Mouse (Mus musculus) activated CD4-positive, CD25-positive, alpha-beta regulatory T cell, adult 4 months (primary cell): ENCODE measurements around the gene Gsdma2. TPM values are rescaled to one million over a fixed set of nuclear protein-coding genes. Genes with fewer than 3 reads are reported as not detected.
"Not testable (repeated sequence)": the region's sequence is repeated elsewhere in the genome, so short reads cannot be mapped to it uniquely, and the experiment has no call there.

Source experiments
- ATAC-seq: one replicate; pipeline ENCODE4 v1.8.0; 2017
- polyA plus RNA-seq, 2 experiments: library from polyadenylated mRNA; unstranded; fragments of 100-300 nt; shearing (Covaris generic); gene quantifications; one replicate each; pipeline ENCODE4 v1.2.1; 2017

The Gsdma2 gene
- polyA plus RNA-seq, 2 experiments from 2014 or later: not detected

DNA sequence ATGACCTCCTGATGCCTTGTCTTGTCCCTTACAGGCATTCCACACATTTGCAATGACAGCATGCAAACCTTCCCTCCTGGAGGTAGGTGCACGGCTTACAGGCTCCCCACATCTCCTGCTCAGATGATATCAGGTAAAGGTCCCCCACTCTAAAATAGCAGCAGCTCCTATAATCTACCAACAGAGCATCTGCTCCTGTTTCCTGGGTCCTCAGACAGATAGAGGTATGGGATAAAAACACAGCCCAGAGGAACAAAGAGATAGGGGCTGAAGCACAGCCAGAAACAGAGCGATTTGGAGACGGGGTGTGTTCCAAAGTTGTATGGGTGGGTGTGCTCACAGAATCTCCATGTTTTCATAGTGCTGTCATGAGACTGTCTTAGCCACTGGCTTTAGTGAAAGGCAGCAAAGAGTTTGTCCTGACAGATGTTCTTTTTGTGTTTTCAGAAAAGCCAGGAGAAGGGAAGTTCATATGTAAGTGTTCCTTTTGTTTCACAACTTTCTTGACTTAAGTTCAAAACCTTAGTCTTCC lies 24.8 kb downstream of the Gsdma2 start:
- ATAC-seq: no peak

DNA sequence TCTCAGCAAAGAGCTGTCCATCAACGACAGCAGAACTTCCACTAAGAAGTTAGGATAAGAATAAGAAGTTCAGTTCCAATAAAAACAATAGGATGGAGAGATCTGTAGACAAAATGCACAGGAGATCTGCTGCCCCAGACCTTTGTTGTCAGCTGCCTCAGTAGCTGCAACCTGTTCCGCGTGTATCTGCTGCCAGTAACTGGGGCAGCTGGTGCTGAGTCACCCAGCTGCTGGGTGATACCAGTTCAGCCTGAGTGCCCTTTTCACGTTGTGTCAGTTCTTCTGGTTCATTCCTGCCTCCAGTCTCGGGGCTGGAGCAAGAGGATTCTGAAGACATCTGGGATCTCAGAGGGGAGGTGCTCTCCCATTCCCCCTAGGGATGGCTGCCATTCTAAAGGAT lies 25.3 kb downstream of the Gsdma2 start:
- ATAC-seq: no peak

DNA sequence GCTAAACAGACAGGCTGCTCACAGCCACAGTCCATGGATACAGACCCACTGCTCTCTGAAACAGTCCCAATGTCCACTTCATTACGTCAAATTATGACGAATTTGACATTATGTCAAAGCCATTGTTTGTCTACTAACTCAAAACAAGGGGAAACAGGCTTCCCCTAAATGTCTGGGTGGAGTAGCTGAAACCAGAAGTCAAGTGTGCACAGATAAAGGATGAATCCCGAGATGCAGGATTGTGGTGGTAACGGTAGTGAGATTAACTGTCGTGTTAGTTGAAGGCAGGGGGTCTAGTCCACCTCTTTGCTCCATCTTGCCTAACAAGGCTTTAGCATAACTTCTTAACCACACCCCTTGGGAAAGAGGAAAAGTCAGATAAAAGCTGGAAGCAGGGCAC lies 25.9 kb downstream of the Gsdma2 start:
- no peak for ATAC-seq

DNA sequence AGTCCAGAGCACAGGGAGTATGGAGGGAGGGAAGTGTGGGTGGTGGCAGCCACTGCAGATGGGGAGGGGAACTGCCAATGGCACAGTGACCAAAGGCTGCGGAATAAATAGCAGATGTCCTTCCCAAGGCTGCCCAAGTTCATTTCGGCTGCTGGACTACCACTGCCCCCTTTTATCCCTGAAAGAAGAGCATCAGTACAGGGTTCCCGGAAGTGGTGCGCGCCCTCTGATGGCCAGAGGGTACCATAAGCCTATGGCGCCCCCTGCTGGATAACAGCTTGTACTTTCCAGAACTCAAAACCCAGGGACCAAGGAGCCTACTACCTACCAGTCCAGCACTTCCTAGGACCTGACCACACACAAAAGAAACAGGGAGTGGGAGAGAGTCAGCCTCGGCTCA lies 26.6 kb downstream of the Gsdma2 start:
- peak; percentile 75 for ATAC-seq

DNA sequence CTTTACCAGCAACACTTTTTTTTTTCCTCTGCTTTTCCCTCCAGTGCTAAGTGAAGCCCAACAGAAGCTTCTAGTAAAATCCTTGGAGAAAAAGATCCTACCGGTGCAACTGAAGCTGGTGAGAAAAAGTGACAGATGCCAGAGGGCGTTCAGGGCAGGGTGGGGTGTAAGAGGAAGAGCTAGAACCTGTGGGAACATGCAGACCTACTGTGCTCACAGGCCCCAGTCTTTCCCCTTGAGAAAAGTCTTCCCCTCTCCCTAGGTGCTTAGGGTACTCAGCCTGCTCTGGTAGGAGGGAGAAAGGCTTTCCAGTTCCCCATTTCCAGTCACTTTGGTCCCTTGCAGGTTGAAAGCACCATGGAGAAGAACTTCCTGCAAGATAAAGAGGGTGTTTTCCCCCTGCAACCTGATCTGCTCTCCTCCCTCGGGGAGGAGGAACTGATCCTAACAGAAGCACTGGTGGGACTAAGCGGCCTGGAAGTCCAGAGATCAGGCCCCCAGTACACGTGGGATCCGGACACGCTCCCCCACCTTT lies 29.3 kb downstream of the Gsdma2 start:
- no peak for ATAC-seq

DNA sequence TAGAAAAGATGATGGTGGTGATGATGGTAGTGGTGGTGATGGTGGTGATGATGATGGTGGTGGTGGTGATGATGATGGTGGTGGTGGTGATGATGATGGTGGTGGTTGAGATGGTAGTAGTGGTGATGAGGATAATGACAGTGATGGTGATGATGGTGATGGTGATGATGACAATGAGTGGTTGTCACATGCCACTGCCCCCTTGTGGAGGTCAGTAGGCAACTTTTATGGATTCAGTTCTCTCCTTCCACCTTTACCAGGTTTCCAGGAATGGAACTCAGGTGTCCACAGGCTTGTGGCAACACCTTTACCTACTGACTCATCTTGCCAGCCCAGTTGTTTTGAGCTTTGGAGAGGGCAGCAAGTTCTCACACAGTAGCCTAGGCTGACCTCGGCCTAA lies 33.5 kb downstream of the Gsdma2 start:
- ATAC-seq: no peak

DNA sequence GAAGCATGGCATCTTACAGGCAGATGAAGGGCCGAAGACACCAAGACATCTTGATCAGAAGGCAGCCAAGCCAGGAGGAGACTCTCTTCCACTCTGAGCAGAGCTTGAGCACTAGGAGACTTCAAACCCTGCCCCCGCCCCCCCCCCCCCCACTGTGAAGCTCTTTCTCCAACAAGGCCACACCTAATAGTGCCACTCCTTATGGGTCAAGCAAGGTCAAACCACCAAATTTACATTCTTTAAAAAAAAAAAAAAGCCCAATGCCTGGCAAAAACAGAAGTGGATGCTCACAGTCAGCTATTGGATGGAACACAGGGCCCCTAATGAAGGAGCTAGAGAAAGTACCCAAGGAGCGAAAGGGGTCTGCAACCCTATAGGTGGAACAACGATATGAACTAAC lies 34.0 kb downstream of the Gsdma2 start:
- not testable (repeated sequence) for ATAC-seq

DNA sequence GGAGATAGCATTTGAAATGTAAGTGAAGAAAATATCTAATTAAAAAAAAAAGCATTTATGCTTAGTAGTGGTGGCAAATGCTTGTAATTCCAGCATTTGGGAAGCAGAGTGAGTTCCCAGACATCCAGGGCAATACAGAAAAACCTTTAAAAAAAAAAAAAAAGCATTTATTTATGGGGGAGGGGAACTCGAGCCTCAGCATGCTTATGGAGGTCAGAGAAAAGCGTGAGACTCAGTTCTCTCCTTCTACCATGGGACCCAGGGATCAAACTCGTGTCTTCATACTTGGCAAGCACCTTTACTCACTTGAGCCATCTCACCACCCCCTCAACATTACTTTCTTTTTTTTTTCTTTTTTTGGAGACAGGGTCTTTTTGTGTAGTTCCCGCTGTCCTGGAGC lies 34.6 kb downstream of the Gsdma2 start:
- no peak for ATAC-seq

DNA sequence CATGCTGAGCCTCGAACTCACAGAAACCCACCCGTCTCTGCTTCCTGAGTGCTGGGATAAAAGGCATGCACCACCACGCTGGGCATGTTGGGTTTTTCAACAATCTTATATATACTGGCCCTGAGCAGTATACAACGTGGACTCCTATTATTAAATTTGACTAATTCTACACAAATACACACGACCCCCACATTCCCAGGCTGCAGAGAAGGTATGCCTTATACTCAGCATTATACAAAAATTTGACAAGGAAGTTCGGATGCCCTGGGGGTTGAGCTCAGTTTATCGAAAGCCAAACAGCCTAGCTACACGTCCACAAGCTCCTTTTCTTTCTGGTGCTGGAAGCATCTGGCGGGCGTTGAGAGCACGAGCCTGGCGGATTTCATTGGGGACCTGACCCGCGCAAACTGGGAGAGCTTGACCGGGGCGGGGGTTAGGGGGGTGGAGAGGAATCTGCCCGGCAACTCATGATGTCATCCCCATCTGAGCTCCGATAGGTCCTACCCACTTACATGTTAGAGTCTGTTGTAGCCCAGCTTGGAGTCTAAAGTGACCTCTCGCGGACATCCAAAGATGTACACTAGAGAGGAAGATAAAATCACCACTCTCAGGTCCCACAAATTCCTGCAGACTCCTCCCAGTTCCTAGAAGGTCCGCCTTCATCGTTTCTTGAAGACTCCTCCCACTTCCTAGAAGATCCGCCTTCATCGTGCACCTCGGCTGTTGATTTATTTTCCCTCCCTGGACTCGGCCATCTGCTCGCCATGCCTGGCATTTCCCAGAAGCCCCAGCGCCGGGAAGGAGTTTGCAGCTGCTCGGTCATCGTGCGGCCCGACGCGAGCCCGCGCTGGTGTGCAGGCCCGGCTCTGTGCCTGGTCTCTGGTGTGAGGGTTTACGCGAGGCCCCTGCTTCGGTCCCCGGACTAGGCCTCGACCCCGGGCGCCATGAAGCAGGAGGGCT lies 35.5 kb downstream of the Gsdma2 start, which contains the start of gene Psmd3:
TSS of gene Psmd3 (plus strand) at position 769 of the 960 bp plus-strand sequence.
- ATAC-seq: peak; percentile 88

DNA sequence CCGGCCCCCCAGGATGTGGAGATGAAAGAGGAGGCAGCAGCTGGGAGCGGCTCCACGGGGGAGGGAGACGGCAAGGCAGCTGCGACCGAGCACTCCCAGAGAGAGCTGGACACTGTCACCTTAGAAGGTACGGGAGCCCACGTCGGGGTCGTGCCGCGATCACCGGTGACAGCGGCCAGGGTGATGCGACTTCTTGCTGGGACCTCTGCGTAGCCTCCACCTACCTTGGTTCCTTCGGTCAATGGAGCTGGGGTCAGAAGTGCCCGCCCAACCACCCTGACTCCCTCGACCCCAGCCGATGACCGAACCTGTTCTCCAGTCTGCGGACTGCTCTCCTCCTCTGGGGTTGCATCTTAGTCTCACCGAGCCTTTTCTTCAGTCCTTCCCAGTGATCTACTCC lies 36.3 kb downstream of the Gsdma2 start:
- no peak for ATAC-seq

DNA sequence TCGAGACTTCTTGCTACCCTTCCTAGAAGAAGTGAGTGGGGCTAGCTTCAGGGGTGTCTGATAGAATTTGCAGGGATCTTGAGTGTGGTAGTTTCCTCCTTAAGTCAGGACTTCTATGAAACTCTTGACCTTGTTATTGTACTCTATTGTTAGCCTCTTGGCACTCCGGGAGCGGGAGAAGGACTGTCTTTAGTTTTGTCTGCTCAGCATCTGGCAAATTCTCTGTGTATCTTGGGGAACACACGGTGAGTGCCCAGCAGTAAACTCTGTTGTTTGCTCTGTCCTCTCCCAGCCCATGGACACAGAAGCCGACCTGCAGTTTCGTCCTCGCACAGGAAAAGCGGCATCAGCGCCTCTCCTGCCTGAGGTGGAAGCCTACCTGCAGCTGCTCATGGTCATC lies 39.1 kb downstream of the Gsdma2 start:
- ATAC-seq: no peak

DNA sequence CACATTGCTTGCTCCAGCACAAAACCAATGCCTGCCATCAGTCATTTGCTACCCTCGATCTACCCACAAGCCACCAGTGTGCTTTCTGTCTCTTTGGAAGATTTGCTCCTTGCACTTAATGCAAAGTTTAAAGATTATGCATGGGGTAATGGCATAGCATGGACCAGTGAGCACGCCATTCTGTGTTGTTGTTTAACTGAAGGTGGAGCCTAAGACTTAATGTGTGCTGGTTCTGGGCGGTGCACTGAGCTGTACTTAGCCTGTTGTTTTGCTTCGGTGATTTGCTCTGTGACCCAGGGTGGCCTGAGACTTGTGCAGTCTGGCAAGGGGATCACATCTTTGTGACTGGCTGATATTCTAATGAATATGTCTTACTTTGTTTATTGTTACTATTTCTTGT lies 40.4 kb downstream of the Gsdma2 start:
- no peak for ATAC-seq

DNA sequence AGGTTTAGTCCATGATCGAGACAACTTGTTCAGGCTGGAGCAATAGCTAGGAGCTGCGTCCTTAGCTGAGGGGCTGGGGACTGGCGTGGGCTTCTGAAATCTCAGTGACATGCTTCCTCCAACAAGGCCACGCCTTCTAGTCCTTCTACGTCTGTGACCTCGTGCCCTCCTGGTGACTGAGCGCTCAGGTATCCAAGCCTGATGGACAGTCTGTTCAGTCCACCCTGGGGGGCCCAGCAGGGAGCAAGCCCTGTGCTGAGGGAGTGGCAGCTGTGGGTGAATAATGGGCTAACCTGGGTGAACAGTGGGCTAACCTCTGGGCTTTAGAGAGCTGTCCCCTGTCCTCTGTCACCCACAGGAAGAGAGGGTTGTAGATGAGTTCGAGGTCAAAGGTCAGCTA lies 41.5 kb downstream of the Gsdma2 start:
- no peak for ATAC-seq

DNA sequence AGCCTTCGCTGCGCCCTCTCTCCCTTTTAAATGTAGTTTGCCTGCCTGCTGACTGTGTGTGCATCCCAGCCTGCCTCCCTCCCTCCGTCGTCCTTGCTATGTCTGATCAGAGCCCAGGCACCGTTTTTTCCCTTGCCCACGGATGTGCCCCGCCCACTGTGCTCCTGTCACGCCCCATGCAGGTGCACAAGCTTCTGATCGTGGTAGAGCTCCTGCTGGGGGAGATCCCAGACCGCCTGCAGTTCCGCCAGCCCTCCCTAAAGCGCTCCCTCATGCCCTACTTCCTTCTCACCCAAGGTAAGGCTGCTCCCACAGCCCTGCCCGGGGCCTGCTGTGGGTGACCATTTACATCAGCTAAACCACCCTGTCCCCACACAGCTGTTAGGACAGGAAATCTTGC lies 46.6 kb downstream of the Gsdma2 start:
- ATAC-seq: no peak

DNA sequence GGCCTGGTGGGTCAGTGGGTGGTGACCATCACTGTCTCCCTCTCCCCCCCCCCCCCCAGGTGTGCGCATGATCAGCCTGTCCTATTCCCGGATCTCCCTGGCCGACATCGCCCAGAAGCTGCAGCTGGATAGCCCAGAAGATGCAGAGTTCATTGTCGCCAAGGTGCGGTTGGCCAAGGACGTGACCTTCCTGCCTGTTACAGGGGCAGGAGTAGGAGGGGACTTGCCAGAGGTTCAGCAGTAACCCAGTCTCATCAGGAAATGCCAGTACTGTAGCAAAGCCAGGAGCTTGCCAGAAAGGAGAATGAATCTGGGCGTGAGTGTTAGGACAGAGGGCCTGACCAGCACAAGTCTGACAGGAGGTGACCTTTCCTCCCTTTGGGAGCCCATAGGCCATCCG lies 47.2 kb downstream of the Gsdma2 start:
- ATAC-seq: no peak

DNA sequence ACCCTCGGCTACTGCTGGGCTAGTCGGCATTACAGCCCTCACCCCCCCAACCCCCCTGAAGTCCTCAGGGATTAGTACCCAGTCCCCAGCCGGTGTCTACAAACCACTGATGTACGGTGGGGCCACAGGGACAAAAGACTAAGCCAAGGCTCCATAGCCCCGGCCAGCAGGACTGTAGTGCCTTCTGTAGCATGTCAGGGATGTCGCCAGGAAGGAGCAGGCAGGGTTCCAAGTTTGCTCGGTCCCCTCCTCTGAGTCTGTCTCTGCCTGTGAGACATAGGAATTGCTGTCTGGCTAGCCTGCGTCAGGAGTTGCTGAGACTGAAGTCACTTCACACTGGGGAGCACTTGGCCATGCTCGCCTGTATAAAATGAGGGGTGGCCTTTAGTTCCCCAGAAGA lies 47.7 kb downstream of the Gsdma2 start:
- ATAC-seq: no peak

DNA sequence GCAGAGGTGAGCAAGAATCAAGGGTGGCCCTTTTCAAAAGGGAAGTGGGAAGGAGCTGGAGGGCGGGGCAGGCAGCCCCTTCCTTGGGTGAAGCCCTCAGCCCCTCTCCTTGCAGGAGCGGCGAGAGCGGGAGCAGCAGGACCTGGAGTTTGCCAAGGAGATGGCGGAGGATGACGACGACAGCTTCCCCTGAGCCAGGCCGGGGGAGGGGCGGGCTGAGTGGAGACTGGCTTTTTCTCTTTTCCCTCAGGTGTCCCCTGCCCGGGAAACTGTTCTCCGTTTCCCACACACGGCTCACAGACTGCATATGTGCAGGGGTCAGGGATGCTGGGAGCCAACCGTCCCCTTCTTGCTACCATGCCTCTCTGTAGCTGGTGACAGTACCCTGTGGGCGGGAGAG lies 48.8 kb downstream of the Gsdma2 start:
- ATAC-seq: no peak

DNA sequence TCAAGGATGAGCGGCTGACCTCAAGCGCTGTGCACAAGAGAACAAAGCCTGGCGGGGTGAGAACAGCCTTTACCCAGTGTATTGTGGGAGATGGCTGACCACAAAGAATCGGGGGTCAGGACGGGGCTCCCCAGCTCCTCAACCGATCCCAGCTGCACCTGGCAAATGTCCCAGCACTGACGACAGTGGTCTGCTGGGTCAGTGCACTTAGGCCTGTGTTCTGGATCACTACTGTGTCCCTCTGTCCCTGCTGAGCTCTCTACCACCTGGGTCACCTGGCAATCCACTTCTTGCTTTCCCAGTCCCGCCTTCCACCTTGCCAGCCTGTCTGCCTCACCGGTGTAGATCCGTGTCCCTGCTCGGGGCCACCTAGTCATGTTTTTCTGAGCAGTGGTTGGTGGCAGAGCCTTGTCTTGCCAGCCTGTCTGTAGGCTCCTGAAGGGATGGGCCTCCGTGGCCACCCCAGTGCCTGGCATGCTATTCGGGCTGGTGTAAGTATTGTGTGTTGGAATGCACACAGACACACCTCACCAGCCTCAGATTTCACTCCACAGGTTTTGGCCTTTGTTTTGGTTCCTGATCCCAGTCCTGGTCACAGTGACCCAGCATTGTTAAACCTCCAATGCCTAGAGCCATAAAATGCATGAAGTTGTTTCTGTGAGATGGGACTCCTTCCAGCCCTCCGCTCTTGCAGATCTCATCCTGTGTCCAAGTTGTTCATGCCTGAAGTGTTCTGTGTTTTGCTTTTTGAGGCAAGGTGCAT lies 50.1 kb downstream of the Gsdma2 start:
- no peak for ATAC-seq

DNA sequence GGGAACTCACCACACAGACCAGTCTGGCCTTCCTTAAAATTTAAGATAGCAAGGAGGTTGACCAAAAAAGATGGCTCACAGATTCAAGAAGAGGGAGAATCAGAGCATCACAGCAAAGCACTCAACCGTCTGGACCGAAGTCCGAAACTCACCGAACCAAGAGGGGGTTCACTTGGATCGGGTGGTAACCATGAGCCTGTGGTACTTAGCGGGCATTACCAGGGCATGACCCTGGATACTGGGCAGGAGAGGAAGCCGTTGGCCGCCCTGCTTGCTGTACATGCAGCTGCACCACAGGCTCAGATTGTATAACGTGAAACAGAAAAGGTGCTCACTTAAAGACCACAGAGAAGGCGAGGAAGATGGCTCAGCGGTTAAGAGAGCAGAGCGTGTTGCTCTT lies 50.7 kb downstream of the Gsdma2 start:
- ATAC-seq: no peak

DNA sequence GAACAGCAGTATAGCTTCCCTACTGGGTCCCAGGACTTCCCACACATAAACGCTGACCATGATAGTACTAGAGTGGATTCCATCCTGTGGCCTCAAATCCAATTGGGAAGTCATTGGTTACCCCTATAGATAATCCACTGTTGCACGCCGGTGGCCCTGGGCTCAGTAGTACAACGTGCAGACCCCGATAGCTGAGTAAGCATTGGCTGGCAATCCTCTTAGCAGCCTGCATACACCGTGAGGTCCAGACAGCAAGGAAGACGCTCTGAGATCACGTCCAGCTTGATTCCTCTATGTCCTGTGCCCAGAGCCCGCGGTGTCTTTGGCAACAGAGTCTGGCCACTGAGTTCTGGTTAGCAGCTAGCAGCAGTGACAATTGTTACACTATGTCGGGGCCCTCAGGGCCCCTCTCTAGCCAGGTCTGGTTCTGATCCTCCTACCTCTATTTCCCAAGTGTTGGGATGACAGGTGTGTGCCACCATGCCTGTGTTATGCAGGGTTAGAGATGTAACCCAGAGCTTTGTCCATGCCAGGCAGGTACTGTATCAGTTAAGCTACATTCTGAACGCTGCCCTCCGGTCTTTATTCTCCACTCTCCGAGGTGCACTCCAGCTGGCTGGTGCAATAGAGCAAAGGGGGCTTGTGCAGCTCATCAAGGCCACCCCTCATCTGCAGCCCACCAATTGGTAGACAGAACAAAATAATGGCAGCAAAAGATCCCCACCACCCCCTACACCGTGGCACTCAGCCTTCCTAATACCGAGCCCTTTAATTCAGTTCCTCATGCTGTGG lies 52.5 kb downstream of the Gsdma2 start:
- no peak for ATAC-seq

DNA sequence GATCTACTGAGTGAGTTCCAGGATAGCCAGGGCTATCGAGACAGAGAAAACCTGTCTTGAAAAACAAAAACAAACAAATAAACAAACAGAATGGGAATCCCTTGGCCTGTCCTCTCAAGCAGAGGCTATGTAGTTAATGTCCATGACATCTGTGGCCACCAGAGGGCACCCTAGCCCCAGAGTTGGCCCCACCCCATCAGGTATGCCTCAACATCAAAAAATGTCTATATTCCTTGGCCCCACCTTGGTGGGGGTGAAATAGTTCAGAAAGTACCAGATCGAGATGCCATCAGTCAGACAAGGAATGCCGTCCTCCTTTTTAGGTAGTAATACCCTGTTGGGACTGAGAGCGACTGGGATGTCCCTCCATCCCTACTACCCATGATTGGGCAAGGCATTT lies 53.4 kb downstream of the Gsdma2 start:
- peak; percentile 43 for ATAC-seq

DNA sequence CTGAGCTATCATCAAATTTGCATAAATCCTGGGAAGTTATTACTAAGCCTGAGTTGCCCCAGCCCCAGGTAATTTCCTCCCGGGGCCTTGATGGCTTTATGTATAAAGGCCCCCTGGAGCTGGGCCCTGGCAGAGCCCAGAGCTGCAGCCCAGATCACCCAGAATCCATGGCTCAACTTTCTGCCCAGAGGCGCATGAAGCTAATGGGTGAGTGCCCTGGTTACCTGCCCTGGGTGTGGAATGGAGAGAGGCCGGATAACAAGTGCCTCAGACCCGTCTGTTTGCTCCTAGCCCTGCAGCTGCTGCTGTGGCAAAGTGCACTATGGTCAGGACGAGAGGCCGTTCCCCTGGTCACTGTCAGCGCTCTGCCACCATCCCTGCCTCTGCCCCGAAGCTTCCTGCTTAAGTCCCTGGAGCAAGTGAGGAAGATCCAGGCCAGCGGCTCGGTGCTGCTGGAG lies 54.7 kb downstream of the Gsdma2 start, which contains the start of gene Csf3:
TSS of gene Csf3 (plus strand) at position 51 of the 458 bp plus-strand sequence.
- no peak for ATAC-seq
